Mouse (Mus musculus): Measurements from ENCODE around the gene Tmtc2.
A peak's percentile ranks its signal among the peaks of the same experiment; 100 is the strongest.

Gene Tmtc2

GRCm38 (mm10) chr10:105287064-105287463 lies 287.2 kb downstream of the Tmtc2 start:
- peak in 1 of 2 experiments; percentile 17 for DNase-seq

- no peak for DNase-seq
Observed at GRCm38 (mm10) chr10:105286221-105286620, 288.0 kb downstream of the Tmtc2 start.

- DNase-seq, result peak; percentile 36 to 44
Observed at GRCm38 (mm10) chr10:105284171-105284570, 290.1 kb downstream of the Tmtc2 start.

- DNase-seq, result no peak
Observed at GRCm38 (mm10) chr10:105280933-105281332, 293.3 kb downstream of the Tmtc2 start.

DNA sequence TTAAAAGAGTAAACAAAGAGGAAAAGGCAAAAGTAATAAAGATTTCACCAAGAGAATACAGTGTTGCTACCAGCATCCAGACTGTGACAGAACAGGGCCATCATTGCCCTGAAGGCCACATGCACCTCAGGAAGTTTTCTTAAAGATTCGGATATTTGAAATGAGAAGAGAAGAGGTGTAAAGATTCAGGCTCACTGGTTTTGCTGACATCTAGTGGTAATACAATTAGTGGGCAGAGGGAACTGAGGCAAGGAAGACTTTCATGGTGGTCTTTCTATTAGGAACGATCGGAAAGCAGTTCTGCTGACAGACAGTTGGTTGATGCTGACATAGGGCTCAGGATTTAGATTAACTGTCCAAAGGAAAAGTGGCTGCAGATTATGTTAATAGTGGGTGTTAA lies 314.2 kb downstream of the Tmtc2 start:
- DNase-seq, result no peak

- DNase-seq, result peak; percentile 46 to 51
Observed at GRCm38 (mm10) chr10:105238291-105238690, 336.0 kb downstream of the Tmtc2 start.

- no peak for DNase-seq
Observed at GRCm38 (mm10) chr10:105232864-105233263, 341.4 kb downstream of the Tmtc2 start.

- no peak for DNase-seq
Observed at GRCm38 (mm10) chr10:105230416-105230815, 343.8 kb downstream of the Tmtc2 start.

DNA sequence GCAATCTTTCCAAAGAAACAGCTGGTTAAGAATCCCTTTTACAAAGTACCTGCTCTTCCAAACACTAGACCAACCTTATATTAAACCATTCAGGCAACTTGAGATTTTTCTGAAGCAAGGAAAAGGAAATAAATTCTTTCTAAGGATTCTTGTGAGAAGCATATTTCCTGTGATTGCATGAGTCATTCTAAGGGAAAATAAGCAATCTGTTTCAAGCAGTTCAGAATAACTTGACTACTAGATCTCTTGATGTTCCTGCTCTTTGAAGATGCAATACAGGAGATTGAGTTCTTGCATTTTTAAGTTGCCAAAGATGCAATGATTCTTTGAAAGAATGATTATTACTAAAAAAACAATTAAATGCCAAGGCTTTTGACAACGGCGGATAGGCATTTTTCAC lies 345.6 kb downstream of the Tmtc2 start:
- no peak for DNase-seq

- no peak for DNase-seq
Observed at GRCm38 (mm10) chr10:105227631-105228030, 346.6 kb downstream of the Tmtc2 start.

- DNase-seq, result no peak
Observed at GRCm38 (mm10) chr10:105225714-105226113, 348.5 kb downstream of the Tmtc2 start.

DNA sequence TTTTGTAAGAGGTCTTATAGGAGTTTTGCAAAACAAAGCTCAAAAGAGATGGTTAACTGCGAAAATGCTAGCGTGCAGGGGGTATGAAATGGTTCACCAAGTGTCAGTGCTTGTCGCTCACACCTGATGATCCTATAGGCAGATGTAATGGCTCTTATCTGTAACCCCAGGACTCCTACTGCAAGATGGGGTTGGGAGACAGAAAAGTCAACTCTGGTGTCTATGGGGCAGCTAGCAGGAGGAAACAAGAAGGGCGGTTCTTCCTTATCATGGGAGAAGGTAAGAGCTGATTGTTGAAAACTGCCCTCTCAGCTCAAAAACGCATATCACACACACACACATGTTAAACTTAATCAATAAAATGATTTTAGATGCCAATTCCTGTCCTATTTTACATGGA lies 351.3 kb downstream of the Tmtc2 start:
- DNase-seq, result no peak

DNA sequence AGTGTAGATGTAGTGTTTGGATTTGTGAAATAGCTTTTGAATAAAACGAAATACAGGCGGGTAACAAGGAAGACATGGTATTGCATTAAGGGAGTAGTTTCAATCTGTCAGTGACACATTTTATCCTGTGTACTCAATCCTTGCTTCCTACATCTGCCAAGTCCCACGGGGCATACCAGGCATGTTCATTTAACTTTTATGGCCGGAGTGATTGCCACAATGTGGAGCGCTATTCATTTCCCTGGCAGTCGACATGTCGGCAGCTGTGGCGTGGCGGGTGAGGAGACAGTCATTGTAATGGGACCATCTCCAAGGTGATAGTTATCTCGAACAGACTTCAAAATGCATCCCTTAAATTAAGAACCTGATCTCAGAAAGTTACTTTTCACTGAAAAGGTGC lies 372.8 kb downstream of the Tmtc2 start:
- DNase-seq, result peak; percentile 10 to 15

GRCm38 (mm10) chr10:105200678-105201077 lies 373.6 kb downstream of the Tmtc2 start:
- no peak for DNase-seq

GRCm38 (mm10) chr10:105200092-105200491 lies 374.2 kb downstream of the Tmtc2 start:
- DNase-seq, result no peak

- no peak for DNase-seq
Observed at GRCm38 (mm10) chr10:105199515-105199914, 374.7 kb downstream of the Tmtc2 start.

DNA sequence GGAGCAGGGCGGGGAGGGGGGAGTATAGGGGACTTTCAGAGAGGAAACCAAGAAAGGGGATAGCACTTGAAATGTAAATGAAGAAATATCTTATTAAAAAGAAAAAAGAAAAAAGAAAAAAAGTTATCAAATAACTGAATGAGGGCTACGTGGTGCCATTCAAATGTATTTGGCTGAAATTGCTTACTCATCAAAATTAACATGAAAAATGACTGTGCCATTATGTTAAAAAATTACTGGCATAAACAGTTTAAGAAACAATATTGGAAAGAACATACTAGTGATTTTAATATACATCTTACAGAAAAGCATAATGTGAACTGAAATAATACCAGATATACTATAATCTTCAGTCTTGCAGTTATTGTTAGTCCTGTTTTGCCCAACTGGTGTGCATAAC lies 378.9 kb downstream of the Tmtc2 start:
- no peak for DNase-seq

DNA sequence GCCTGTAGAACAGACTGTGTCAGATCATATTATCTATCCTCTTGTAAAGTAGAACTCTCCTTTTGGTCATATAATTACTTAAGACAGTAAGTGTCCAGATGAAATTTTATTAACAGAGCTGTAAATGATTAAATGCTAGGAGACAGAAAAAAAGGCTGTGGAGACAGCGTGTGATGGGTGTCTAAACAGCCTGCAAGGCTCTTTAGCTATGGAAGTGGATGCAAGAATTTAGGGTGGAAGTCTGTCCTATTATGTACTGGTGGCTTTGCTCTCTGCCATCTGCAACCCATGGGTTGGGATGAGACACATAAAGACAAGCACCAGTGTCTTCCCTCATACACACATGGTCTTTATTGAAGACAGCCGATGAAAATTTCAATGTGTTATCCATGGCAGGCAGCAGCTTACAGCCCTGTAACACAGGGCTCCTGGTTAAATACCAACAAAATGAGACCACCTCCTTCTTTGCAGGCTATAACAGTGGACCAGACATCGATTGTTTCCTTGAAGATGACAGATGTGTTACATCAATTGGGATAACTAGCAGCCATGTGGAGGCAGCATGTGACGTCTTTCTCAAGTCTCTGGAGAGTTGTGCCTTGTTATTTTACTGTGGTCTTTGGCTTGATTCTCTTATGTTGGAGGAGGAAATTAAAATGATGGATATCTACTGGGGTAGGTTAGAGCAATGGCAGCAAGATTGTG lies 380.3 kb downstream of the Tmtc2 start:
- no peak for DNase-seq

GRCm38 (mm10) chr10:105192071-105192470 lies 382.2 kb downstream of the Tmtc2 start:
- DNase-seq, result no peak

DNA sequence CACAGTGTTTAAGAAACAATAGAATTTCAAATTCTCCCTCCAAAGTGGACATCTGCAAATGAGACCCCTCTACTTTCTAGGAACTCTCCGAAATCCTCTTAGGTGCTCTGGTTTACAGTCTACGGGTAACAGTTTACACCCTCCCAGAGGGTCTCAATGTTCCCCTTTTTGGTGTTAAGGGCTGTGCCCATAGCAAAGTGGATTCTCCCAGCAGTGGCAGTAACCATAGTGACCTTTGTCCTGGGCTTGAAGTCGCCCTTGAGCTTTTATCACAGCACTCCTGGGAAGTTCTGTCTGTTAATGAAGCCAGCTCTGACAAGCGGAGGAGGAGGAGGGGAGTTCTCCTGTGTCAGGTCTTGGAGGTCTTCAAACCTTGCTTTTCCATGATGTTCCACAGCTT lies 384.5 kb downstream of the Tmtc2 start:
- DNase-seq, result no peak

- DNase-seq, result no peak
Observed at GRCm38 (mm10) chr10:105186636-105187035, 387.6 kb downstream of the Tmtc2 start.

GRCm38 (mm10) chr10:105168443-105169102 lies 405.7 kb downstream of the Tmtc2 start:
- DNase-seq, result no peak

DNA sequence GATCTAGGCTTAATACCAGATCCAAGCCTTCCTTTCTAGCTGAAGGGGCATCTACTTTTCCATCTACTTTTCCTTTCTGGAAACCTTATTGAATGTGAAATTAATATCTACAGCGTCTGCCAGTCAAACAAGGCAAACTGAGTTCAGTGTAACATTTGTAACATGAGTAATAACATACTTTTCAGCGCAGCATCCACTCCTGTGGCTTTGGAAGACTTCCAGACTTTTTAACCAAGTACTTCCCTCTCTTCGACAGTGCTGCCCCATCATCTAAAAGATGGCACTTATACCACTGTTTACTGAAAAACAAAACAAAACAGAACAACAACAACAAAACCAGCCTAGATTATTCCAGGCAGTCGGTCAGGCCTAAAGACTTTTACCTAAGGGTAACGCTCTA lies 409.0 kb downstream of the Tmtc2 start:
- DNase-seq, result no peak

DNA sequence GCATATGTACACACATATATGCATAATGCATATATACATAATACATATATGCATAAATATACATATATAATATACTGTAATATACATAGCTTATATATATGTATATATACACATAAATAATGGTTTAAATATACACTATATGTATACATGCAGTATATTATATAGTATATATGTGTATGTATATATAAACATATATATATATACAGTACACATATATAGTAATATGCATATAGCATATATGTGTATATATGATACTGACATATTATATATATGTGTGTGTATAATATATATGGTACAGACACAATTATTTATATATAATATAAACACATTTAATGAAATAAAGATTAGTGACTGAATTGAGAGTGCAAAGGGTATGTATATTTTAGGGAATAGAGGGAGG lies 420.5 kb downstream of the Tmtc2 start:
- no peak for DNase-seq

GRCm38 (mm10) chr10:105144382-105144781 lies 429.9 kb downstream of the Tmtc2 start:
- DNase-seq, result no peak
